Mouse (Mus musculus) neural tube, embryonic 11.5 days (tissue): ENCODE data around the gene Nt5dc2. TPM values are rescaled to one million over a fixed set of nuclear protein-coding genes. Genes with fewer than 3 reads are reported as not detected.

Experiments
- ATAC-seq: fragments of 200-750 bp; cut with Nextera tagmentation; 2 replicates; pipeline ENCODE4 v1.8.0; 2017; ENCODE audit warnings: moderate number of reproducible peaks, mild to moderate bottlenecking, moderate TSS enrichment, moderate library complexity; ENCODE audit not compliant: insufficient read depth, low FRiP score, low TSS enrichment
- DNase-seq: peaks from one replicate; pipeline ENCODE4 v3.0.0-alpha.2; 2015; ENCODE audit warnings: low spot score
- H3K27ac ChIP-seq: fragments of 300-500 bp; sonication (generic); 2 replicates; pipeline ENCODE4 v1.5.1; 2014; ENCODE audit warnings: low read depth, mild to moderate bottlenecking, low read length
- H3K27me3 ChIP-seq: fragments of 300-500 bp; sonication (generic); 2 replicates; pipeline ENCODE4 v1.6.1; 2014; ENCODE audit warnings: mild to moderate bottlenecking, low read length, mixed read lengths; ENCODE audit not compliant: control insufficient read depth, insufficient read depth
- H3K36me3 ChIP-seq: fragments of 300-500 bp; sonication (generic); 2 replicates; pipeline ENCODE4 v1.6.1; 2014; ENCODE audit warnings: mild to moderate bottlenecking, low read length, moderate library complexity, mixed read lengths; ENCODE audit not compliant: control insufficient read depth, insufficient read depth
- H3K4me1 ChIP-seq: fragments of 300-500 bp; sonication (generic); 2 replicates; pipeline ENCODE4 v1.6.1; 2014; ENCODE audit warnings: low read length, mixed read lengths; ENCODE audit not compliant: control insufficient read depth, insufficient read depth
- H3K4me2 ChIP-seq: fragments of 300-500 bp; sonication (generic); 2 replicates; pipeline ENCODE4 v1.6.1; 2014; ENCODE audit warnings: low read depth, mild to moderate bottlenecking, moderate library complexity
- H3K4me3 ChIP-seq: fragments of 300-500 bp; sonication (generic); 2 replicates; pipeline ENCODE4 v1.5.1; 2014; ENCODE audit warnings: low read depth, low read length
- H3K9ac ChIP-seq: fragments of 300-500 bp; sonication (generic); 2 replicates; pipeline ENCODE4 v1.6.1; 2014; ENCODE audit warnings: mild to moderate bottlenecking, low read length
- H3K9me3 ChIP-seq: fragments of 300-500 bp; sonication (generic); 2 replicates; pipeline ENCODE4 v1.6.1; 2016; ENCODE audit warnings: low read length; ENCODE audit not compliant: control insufficient read depth
- WGBS: fragments of 180-500 bp; shearing (Covaris S2); extraction: QIAGEN DNeasy Blood & Tissue Kit; methylation state at CpG from one replicate; pipeline ENCODE4 v1.1.7; 2014; 5-methylcytosine and 5-hydroxymethylcytosine counted together
- polyA plus RNA-seq: library from polyadenylated mRNA; unstranded; fragments of >200 nt; fragmentation: Nextera tagmentation; extraction: Ambion mirVana; gene quantifications from 2 replicates; pipeline ENCODE4 v1.2.1, GENCODE M21; 2014

Gene Nt5dc2
- polyA plus RNA-seq, 1 experiment from 2014 or later, result 588 TPM

- DNase-seq (no peak), ATAC-seq (no peak)
- Histone ChIP-seq H3K36me3 (peaks cover 58% of the 10 kb centered on the region), H3K9ac (no peak overlapping the region), H3K9me3 (no peaks in the 10 kb centered on the region), H3K4me2 (no peak overlapping the region), H3K4me1 (peaks cover 3% of the 10 kb centered on the region; the same call in 1 of the 2 replicates), H3K4me3 (no peak overlapping the region), H3K27me3 (no peaks in the 10 kb centered on the region), H3K27ac (no peak overlapping the region)
- 91% methylated on average over 11 of the region's 11 CpGs for WGBS
Measured at GRCm38 (mm10) chr14:31137791-31138190, 6.9 kb downstream of the Nt5dc2 start.

GRCm38 (mm10) chr14:31138219-31138896, 7.5 kb downstream of the Nt5dc2 start:
- Histone ChIP-seq H3K4me3 (no peak overlapping the region), H3K27me3 (no peaks in the 10 kb centered on the region), H3K36me3 (peaks cover 58% of the 10 kb centered on the region), H3K4me2 (no peak overlapping the region), H3K9ac (no peak overlapping the region), H3K9me3 (no peaks in the 10 kb centered on the region), H3K4me1 (peaks cover under 1% of the 10 kb centered on the region; the same call in 1 of the 2 replicates), H3K27ac (no peak overlapping the region)
- 86% methylated on average over 30 of the region's 35 CpGs for WGBS
- ATAC-seq, result no peak
- DNase-seq, result no peak

GRCm38 (mm10) chr14:31138897-31139429, 8.1 kb downstream of the Nt5dc2 start:
- DNase-seq (no peak), ATAC-seq (no peak)
- Histone ChIP-seq H3K4me2 (no peak overlapping the region), H3K4me1 (no peaks in the 10 kb centered on the region), H3K9ac (no peak overlapping the region), H3K4me3 (no peak overlapping the region), H3K36me3 (peaks cover 58% of the 10 kb centered on the region), H3K9me3 (no peaks in the 10 kb centered on the region), H3K27me3 (no peaks in the 10 kb centered on the region), H3K27ac (no peak overlapping the region)
- 95% methylated on average over 9 of the region's 9 CpGs for WGBS

DNA sequence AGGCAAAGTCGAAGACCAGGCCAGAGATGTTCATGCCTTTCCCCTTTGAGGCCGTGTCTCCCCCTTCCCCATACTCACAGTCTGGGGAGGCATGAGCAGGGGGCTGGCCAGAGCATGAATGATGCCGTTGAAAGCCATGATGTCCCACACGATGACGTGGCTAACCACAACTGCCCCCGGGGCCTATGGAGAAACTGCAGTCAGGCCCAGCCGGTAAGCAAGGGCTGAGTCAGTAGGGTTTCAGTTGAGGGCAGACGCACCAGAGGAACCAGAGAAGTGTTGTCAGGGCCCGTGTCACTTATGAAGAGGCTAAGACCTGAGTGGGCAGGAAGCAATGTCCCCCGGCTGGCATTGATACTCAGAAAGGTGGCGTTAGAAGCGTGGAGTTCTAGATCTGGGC, 8.8 kb downstream of the Nt5dc2 start:
- no peaks in the 10 kb centered on the region for H3K4me1 ChIP-seq
- ATAC-seq, result no peak
- H3K9ac ChIP-seq, result no peak overlapping the region
- H3K9me3 ChIP-seq, result no peaks in the 10 kb centered on the region
- peaks cover 57% of the 10 kb centered on the region for H3K36me3 ChIP-seq
- H3K27me3 ChIP-seq, result no peaks in the 10 kb centered on the region
- H3K4me3 ChIP-seq, result no peak overlapping the region
- WGBS, result 95% methylated on average over 12 of the region's 12 CpGs
- DNase-seq, result no peak
- H3K27ac ChIP-seq, result no peak overlapping the region
- H3K4me2 ChIP-seq, result no peak overlapping the region

DNA sequence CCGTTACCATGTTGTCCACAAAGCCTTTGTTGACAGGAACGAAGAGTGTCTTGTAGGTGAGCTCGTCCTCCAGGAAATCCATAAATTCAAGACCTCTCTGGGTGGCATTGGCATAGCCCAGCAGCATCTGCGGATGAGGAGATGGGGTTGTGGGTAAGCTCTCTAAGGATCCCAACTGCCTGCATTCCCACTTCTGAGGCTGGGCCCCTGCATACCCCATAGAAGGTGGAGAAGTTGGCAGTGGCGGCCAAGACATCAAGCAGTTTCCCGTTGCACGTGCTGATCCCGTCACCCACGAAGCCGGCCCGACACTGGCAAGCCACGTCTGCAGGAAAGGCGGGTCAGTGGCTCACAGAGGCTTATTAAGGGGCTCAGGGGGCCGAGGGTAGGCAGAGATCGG, 9.3 kb downstream of the Nt5dc2 start:
- no peaks in the 10 kb centered on the region for H3K4me1 ChIP-seq
- no peaks in the 10 kb centered on the region for H3K9me3 ChIP-seq
- peaks cover 55% of the 10 kb centered on the region for H3K36me3 ChIP-seq
- no peak overlapping the region for H3K9ac ChIP-seq
- no peak overlapping the region for H3K4me2 ChIP-seq
- no peaks in the 10 kb centered on the region for H3K27me3 ChIP-seq
- no peak for ATAC-seq
- DNase-seq, result no peak
- H3K4me3 ChIP-seq, result no peak overlapping the region
- WGBS, result 92% methylated on average over 15 of the region's 15 CpGs
- H3K27ac ChIP-seq, result no peak overlapping the region

DNA sequence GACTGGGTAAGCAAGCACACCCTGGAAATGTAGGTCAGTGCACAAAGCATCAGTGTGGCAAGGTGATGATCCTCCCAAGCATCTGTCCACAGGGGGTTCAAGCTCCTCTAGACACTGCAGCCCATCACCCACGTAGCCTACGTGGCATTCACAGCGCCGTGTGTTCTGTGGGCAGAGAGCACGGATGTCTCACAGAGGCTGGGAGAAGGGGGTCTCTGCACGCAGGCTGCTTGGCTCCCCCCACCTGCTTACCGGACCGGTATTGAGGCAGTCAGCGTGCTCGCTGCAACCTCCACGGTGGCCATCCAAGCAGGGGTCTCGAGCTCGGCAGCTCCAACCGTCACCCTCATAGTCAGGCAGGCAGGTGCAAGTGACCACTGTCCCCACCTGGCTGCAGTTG, 10.2 kb downstream of the Nt5dc2 start:
- Histone ChIP-seq H3K27me3 (no peaks in the 10 kb centered on the region), H3K9me3 (no peaks in the 10 kb centered on the region), H3K4me2 (no peak overlapping the region), H3K4me1 (no peaks in the 10 kb centered on the region), H3K27ac (no peak overlapping the region), H3K36me3 (peaks cover 47% of the 10 kb centered on the region), H3K4me3 (no peak overlapping the region), H3K9ac (no peak overlapping the region)
- ATAC-seq (no peak), DNase-seq (no peak)
- WGBS, result 96% methylated on average over 14 of the region's 14 CpGs

- DNase-seq (no peak), ATAC-seq (no peak)
- H3K27me3 ChIP-seq, result no peaks in the 10 kb centered on the region
- no peak overlapping the region for H3K27ac ChIP-seq
- H3K4me3 ChIP-seq, result no peak overlapping the region
- no peak overlapping the region for H3K9ac ChIP-seq
- H3K9me3 ChIP-seq, result no peaks in the 10 kb centered on the region
- no peak overlapping the region for H3K4me2 ChIP-seq
- WGBS, result 94% methylated on average over 11 of the region's 11 CpGs
- H3K36me3 ChIP-seq, result peaks cover 7% of the 10 kb centered on the region
- H3K4me1 ChIP-seq, result no peaks in the 10 kb centered on the region
Measured at GRCm38 (mm10) chr14:31145694-31146093, 14.8 kb downstream of the Nt5dc2 start.

DNA sequence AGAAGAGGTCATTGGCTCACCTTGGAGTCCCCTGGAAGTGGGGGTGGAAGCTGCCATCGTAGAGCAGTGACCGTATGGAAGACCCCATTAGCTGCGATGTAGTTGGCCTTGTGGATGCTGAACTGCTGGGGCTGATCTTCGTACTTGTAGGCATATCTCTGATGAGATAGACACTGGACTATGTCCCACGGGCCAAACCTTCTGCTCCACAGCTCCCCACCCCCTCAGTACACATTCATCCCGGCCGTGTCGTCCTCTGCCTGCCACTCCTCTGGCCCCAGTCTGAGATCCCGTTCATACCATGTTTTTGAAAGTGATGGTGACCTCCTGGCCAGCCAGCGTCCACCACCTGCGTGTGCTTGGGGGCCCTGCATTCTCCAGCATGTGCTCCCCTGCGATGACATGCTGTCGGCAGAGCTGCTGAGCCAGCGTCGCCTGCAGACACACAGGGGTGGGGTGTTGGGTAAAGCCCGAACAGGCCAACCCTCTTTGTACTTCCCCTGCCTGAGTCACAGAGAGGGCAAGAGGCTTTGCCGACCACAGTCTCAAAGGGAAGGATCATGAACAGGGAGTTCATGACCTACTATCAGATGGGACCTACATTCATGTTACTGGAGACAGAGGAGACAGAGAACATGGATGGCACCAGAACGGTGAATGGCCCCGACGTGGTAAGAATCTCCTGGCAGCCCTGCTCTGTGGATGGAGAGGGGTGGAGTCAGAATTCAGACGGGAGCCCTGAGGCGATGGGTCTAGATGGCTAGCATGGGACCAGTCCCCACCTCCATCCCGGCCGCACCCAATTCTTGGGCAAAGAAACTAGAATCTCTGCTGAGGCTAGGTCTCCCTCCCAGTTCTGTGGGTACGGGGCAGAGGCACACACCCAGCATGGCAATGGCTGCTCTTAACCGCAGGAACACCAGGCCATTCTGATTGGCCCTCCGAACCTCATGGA, 29.6 kb downstream of the Nt5dc2 start:
- Histone ChIP-seq H3K27ac (no peak overlapping the region), H3K27me3 (no peaks in the 10 kb centered on the region), H3K9ac (no peak overlapping the region), H3K4me2 (no peak overlapping the region), H3K4me3 (no peak overlapping the region), H3K36me3 (no peaks in the 10 kb centered on the region), H3K4me1 (no peaks in the 10 kb centered on the region), H3K9me3 (no peaks in the 10 kb centered on the region)
- DNase-seq, result no peak
- no peak for ATAC-seq
- WGBS, result 79% methylated on average over 27 of the region's 27 CpGs
